Mouse (Mus musculus) hindbrain, postnatal 0 days (tissue): ENCODE data around the gene Gm7534. TPM values are rescaled to one million over a fixed set of nuclear protein-coding genes. Genes with fewer than 3 reads are reported as not detected.
A peak's percentile ranks its signal among the peaks of the same experiment; 100 is the strongest.

Source experiments
- ATAC-seq: fragments of 200-750 bp; cut with Nextera tagmentation; 2 replicates; pipeline ENCODE4 v1.8.0; 2017; ENCODE audit warnings: mild to moderate bottlenecking, moderate TSS enrichment, moderate library complexity
- DNase-seq: peaks from one replicate; pipeline ENCODE4 v3.0.0-alpha.2; 2015; ENCODE audit warnings: low spot score
- H3K27ac ChIP-seq: fragments of 300-500 bp; sonication (generic); 2 replicates; pipeline ENCODE4 v1.5.1; 2014; ENCODE audit warnings: mild to moderate bottlenecking
- H3K27me3 ChIP-seq: fragments of 300-500 bp; sonication (generic); 2 replicates; pipeline ENCODE4 v1.6.1; 2014; ENCODE audit warnings: low read length, mixed read lengths; ENCODE audit not compliant: insufficient read depth
- H3K36me3 ChIP-seq: fragments of 300-500 bp; sonication (generic); 2 replicates; pipeline ENCODE4 v1.6.1; 2014; ENCODE audit warnings: low read length, mixed read lengths; ENCODE audit not compliant: insufficient read depth
- H3K4me1 ChIP-seq: fragments of 300-500 bp; sonication (generic); 2 replicates; pipeline ENCODE4 v1.6.1; 2014; ENCODE audit warnings: antibody characterized with exemption, low read length, mixed read lengths; ENCODE audit not compliant: insufficient read depth
- H3K4me2 ChIP-seq: fragments of 300-500 bp; sonication (generic); 2 replicates; pipeline ENCODE4 v1.6.1; 2014; ENCODE audit warnings: low read depth, mild to moderate bottlenecking, low read length, moderate library complexity, mixed read lengths
- H3K4me3 ChIP-seq: fragments of 300-500 bp; sonication (generic); 2 replicates; pipeline ENCODE4 v1.5.1; 2014; ENCODE audit warnings: low read length
- H3K9ac ChIP-seq: fragments of 300-500 bp; sonication (generic); replicated peaks from 2 replicates; pipeline ENCODE4 v1.6.1; 2014; ENCODE audit warnings: mild to moderate bottlenecking, low read length, moderate library complexity, mixed read lengths
- H3K9me3 ChIP-seq: fragments of 300-500 bp; sonication (generic); 2 replicates; pipeline ENCODE4 v1.6.1; 2016; ENCODE audit warnings: low read length, mixed read lengths
- CTCF ChIP-seq: IDR thresholded peaks from 2 replicates; pipeline ENCODE4 v1.5.1; 2016; ENCODE audit warnings: antibody characterized with exemption, control low read depth, low read depth
- WGBS: fragments of 180-500 bp; shearing (Covaris S2); extraction: QIAGEN DNeasy Blood & Tissue Kit; methylation state at CpG from one replicate; pipeline ENCODE4 v1.1.7; 2014; 5-methylcytosine and 5-hydroxymethylcytosine counted together
- polyA plus RNA-seq: library from polyadenylated mRNA; unstranded; fragments of >200 nt; fragmentation: Nextera tagmentation; extraction: Ambion mirVana; gene quantifications from 2 replicates; pipeline ENCODE4 v1.2.1, GENCODE M21; 2015
- total RNA-seq: library from RNA; depleted of rRNA; stranded (reverse); fragments of >200 nt; gene quantifications from 2 replicates; pipeline ENCODE4 v1.2.3, GENCODE M21; 2014

Gene Gm7534
- total and polyA plus RNA-seq, 2 experiments from 2014 or later: not detected

DNA sequence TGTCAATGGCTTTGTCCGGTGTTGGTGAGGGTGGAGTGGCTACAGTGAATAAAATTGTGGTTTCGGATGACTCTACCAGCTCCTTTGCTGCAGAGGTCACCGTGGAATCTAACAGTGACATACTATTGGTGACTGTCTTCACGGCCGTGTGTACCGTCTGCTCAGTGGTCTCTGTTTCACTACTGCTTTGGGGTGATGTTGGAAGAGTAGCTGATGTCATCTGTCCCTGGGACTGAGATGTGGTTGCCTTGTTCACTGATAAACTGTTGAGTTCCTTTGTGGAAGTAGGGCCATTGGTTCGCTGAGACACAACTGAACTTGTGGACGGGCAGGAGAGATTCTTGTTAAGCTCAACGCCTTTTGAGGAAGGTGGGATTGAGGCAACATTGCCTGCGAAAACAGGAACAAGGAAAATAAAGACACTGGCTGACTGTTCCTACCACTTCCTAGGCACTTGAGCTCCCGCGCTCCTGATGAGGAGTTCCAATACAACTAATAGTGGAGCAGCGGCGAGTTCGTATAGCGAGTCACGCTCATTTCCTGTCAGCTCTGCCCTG lies 614 bp upstream of the Gm7534 start:
- Histone ChIP-seq H3K4me3 (no peak overlapping the region), H3K36me3 (no peaks in the 10 kb centered on the region), H3K9ac (no peak overlapping the region), H3K9me3 (no peaks in the 10 kb centered on the region), H3K27me3 (no peaks in the 10 kb centered on the region), H3K27ac (no peak overlapping the region), H3K4me2 (no peak overlapping the region), H3K4me1 (no peaks in the 10 kb centered on the region)
- no peak for ATAC-seq
- WGBS: 91% methylated on average over 17 of the region's 17 CpGs
- no peak for TF ChIP-seq CTCF
- no peak for DNase-seq

GRCm38 (mm10) chr4:134199371-134199770 lies 3.4 kb downstream of the Gm7534 start:
- no peak for TF ChIP-seq CTCF
- no peaks in the 10 kb centered on the region for H3K27me3 ChIP-seq
- WGBS: 88% methylated on average over 2 of the region's 2 CpGs
- no peaks in the 10 kb centered on the region for H3K36me3 ChIP-seq
- no peak overlapping the region for H3K4me3 ChIP-seq
- no peak for ATAC-seq
- no peak for DNase-seq
- H3K9me3 ChIP-seq: no peaks in the 10 kb centered on the region
- H3K4me2 ChIP-seq: no peak overlapping the region
- no peak overlapping the region for H3K27ac ChIP-seq
- no peak overlapping the region for H3K9ac ChIP-seq
- H3K4me1 ChIP-seq: no peaks in the 10 kb centered on the region

DNA sequence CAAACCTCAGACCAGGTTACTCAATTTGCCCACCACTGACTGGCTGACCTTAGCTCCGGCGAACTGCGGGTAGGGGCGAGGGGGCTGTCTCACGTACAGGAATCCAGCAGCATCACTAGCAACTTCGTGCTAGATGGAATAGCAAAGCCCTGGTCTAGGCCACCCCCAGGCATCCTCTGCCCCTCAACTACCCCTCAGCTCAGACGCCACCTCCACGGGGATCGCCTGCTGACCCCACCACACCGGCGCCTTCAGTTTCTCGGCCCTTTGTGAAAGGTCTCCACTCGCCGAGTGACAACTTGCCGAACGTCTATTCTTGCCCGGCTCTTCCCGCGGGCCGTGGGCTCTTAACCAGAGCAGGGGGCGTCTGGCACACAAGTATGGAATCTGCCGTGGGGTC lies 16.5 kb downstream of the Gm7534 start:
- no peaks in the 10 kb centered on the region for H3K36me3 ChIP-seq
- TF ChIP-seq CTCF: no peak
- no peak for ATAC-seq
- peak overlapping the region; percentile 75 for H3K4me3 ChIP-seq
- H3K27ac ChIP-seq: peak overlapping the region; percentile 77; the same call in 1 of the 2 replicates
- peak overlapping the region; percentile 83 for H3K4me2 ChIP-seq
- WGBS: under 1% methylated on average over 22 of the region's 22 CpGs
- no peaks in the 10 kb centered on the region for H3K9me3 ChIP-seq
- DNase-seq: no peak
- peak overlapping the region; percentile 67 for H3K9ac ChIP-seq
- no peaks in the 10 kb centered on the region for H3K27me3 ChIP-seq
- H3K4me1 ChIP-seq: peaks cover 7% of the 10 kb centered on the region; the same call in 1 of the 2 replicates

GRCm38 (mm10) chr4:134185569-134185968 lies 17.2 kb downstream of the Gm7534 start:
- H3K9ac ChIP-seq: peak overlapping the region; percentile 67
- H3K27ac ChIP-seq: no peak overlapping the region
- peaks cover 7% of the 10 kb centered on the region; the same call in 1 of the 2 replicates for H3K4me1 ChIP-seq
- no peak for ATAC-seq
- H3K4me2 ChIP-seq: peak overlapping the region; percentile 83
- no peak for DNase-seq
- TF ChIP-seq CTCF: no peak
- no peaks in the 10 kb centered on the region for H3K27me3 ChIP-seq
- H3K4me3 ChIP-seq: peak overlapping the region; percentile 75
- H3K9me3 ChIP-seq: no peaks in the 10 kb centered on the region
- WGBS: 69% methylated on average over 3 of the region's 3 CpGs
- no peaks in the 10 kb centered on the region for H3K36me3 ChIP-seq

GRCm38 (mm10) chr4:134183711-134184110 lies 19.1 kb downstream of the Gm7534 start:
- no peak for TF ChIP-seq CTCF
- H3K4me2 ChIP-seq: no peak overlapping the region
- H3K9ac ChIP-seq: no peak overlapping the region
- no peaks in the 10 kb centered on the region for H3K9me3 ChIP-seq
- DNase-seq (no peak), ATAC-seq (no peak)
- no peaks in the 10 kb centered on the region for H3K36me3 ChIP-seq
- H3K27me3 ChIP-seq: no peaks in the 10 kb centered on the region
- H3K27ac ChIP-seq: no peak overlapping the region
- H3K4me3 ChIP-seq: no peak overlapping the region
- H3K4me1 ChIP-seq: peaks cover 7% of the 10 kb centered on the region; the same call in 1 of the 2 replicates
- WGBS: 80% methylated on average over 3 of the region's 3 CpGs

GRCm38 (mm10) chr4:134181825-134182224 lies 21.0 kb downstream of the Gm7534 start:
- H3K4me3 ChIP-seq: no peak overlapping the region
- no peak overlapping the region for H3K27ac ChIP-seq
- peaks cover 7% of the 10 kb centered on the region; the same call in 1 of the 2 replicates for H3K4me1 ChIP-seq
- DNase-seq (no peak), ATAC-seq (no peak)
- no peak for TF ChIP-seq CTCF
- H3K9ac ChIP-seq: no peak overlapping the region
- no peaks in the 10 kb centered on the region for H3K36me3 ChIP-seq
- H3K9me3 ChIP-seq: no peaks in the 10 kb centered on the region
- no peaks in the 10 kb centered on the region for H3K27me3 ChIP-seq
- no peak overlapping the region for H3K4me2 ChIP-seq

GRCm38 (mm10) chr4:134181112-134181511 lies 21.7 kb downstream of the Gm7534 start:
- no peak for TF ChIP-seq CTCF
- H3K9ac ChIP-seq: no peak overlapping the region
- H3K4me3 ChIP-seq: no peak overlapping the region
- H3K27me3 ChIP-seq: no peaks in the 10 kb centered on the region
- DNase-seq (no peak), ATAC-seq (no peak)
- no peaks in the 10 kb centered on the region for H3K9me3 ChIP-seq
- peaks cover 7% of the 10 kb centered on the region; the same call in 1 of the 2 replicates for H3K4me1 ChIP-seq
- H3K36me3 ChIP-seq: no peaks in the 10 kb centered on the region
- no peak overlapping the region for H3K4me2 ChIP-seq
- no peak overlapping the region for H3K27ac ChIP-seq
- WGBS: 95% methylated on average over 1 of the region's 1 CpGs
